Mouse (Mus musculus) CH12.LX (cell line): ENCODE measurements around the gene Cc2d1a. TPM values are rescaled to one million over a fixed set of nuclear protein-coding genes. Genes with fewer than 3 reads are reported as not detected.

Experiments
- DNase-seq: peaks from one replicate; pipeline ENCODE4 v3.0.0-alpha.2; 2013; ENCODE audit errors: extremely low read depth
- H3K27ac ChIP-seq: 2 replicates; pipeline ENCODE4 v1.5.1; 2012; ENCODE audit warnings: low read depth, mild to moderate bottlenecking, control low read depth, moderate library complexity; ENCODE audit not compliant: insufficient read depth
- H3K27me3 ChIP-seq: replicated peaks from 2 replicates; pipeline ENCODE3; 2012; ENCODE audit warnings: inconsistent platforms
- H3K36me3 ChIP-seq, 2 experiments: replicated peaks in 1 of 2; 2 replicates each; pipeline versions ENCODE3 to v1.6.1; 2012; ENCODE audit warnings: inconsistent platforms in 1 of 2, low read length in 1 of 2, mild to moderate bottlenecking in 1 of 2, mixed read lengths in 1 of 2, moderate library complexity in 1 of 2; ENCODE audit not compliant: control insufficient read depth in 1 of 2, insufficient read depth in 1 of 2
- H3K4me1 ChIP-seq, 2 experiments: 2 replicates each; pipeline ENCODE4 v1.6.1; 2012; ENCODE audit warnings: inconsistent platforms in 1 of 2, moderate library complexity in 1 of 2; ENCODE audit not compliant: insufficient read depth in 2 of 2, control insufficient read depth in 1 of 2
- H3K4me2 ChIP-seq: 2 replicates; pipeline ENCODE4 v1.6.1; 2012; ENCODE audit warnings: low read depth, mild to moderate bottlenecking, control low read depth; ENCODE audit not compliant: poor library complexity, insufficient read depth, severe bottlenecking
- H3K4me3 ChIP-seq, 3 experiments: fragments of 150-350 bp in 1 of 3; sonication (generic) in 1 of 3; replicated peaks in 1 of 3; 2 replicates each; pipeline versions ENCODE3 to v1.5.1; 2011 to 2012; ENCODE audit warnings: low read depth in 2 of 3, low read length in 2 of 3, mild to moderate bottlenecking in 2 of 3, moderate library complexity in 2 of 3, control low read depth in 1 of 3, improper control_type of control experiment in 1 of 3, inconsistent platforms in 1 of 3, mixed read lengths in 1 of 3; ENCODE audit not compliant: poor library complexity in 1 of 3
- H3K79me2 ChIP-seq: replicated peaks from 2 replicates; pipeline ENCODE4 v1.6.1; 2012; ENCODE audit warnings: mild to moderate bottlenecking, moderate library complexity; ENCODE audit not compliant: control insufficient read depth, poor library complexity, insufficient read depth, severe bottlenecking; ENCODE audit errors: extremely low read depth
- H3K9ac ChIP-seq: 2 replicates; pipeline ENCODE4 v1.6.1; 2012; ENCODE audit warnings: low read depth, mild to moderate bottlenecking, control low read depth, moderate library complexity; ENCODE audit not compliant: insufficient read depth
- H3K9me3 ChIP-seq: replicated peaks from 2 replicates; pipeline ENCODE3; 2012; ENCODE audit warnings: low read length, inconsistent platforms, mixed read lengths
- BHLHE40 ChIP-seq: IDR thresholded peaks from 2 replicates; pipeline ENCODE4 v1.6.1; 2011; ENCODE audit warnings: mild to moderate bottlenecking, low read depth, low read length, improper control_type of control experiment
- CHD1 ChIP-seq: IDR thresholded peaks from 2 replicates; pipeline ENCODE4 v1.6.1; 2012; ENCODE audit warnings: low read depth, low read length, improper control_type of control experiment, inconsistent platforms
- E2F4 ChIP-seq: IDR thresholded peaks from 2 replicates; pipeline ENCODE4 v1.6.1; 2011; ENCODE audit warnings: low read depth, low read length, improper control_type of control experiment; ENCODE audit not compliant: insufficient replicate concordance
- ELF1 ChIP-seq: IDR thresholded peaks from 2 replicates; pipeline ENCODE4 v1.6.1; 2014; ENCODE audit warnings: low read depth, mild to moderate bottlenecking, inconsistent platforms, low read length, improper control_type of control experiment
- EP300 ChIP-seq: IDR thresholded peaks from 2 replicates; pipeline ENCODE4 v1.6.1; 2011; ENCODE audit warnings: low read length, improper control_type of control experiment
- ETS1 ChIP-seq: conservative IDR thresholded peaks from 2 replicates; pipeline ENCODE4 v1.6.1; 2012; ENCODE audit warnings: low read depth, mild to moderate bottlenecking, inconsistent platforms, low read length, improper control_type of control experiment, moderate library complexity
- GABPA ChIP-seq: IDR thresholded peaks from 2 replicates; pipeline ENCODE4 v1.6.1; 2012; ENCODE audit warnings: low read depth, low read length, improper control_type of control experiment, inconsistent platforms; ENCODE audit not compliant: insufficient replicate concordance
- JUN ChIP-seq: IDR thresholded peaks from 2 replicates; pipeline ENCODE4 v1.6.1; 2011; ENCODE audit warnings: low read depth, mild to moderate bottlenecking, low read length, improper control_type of control experiment, moderate library complexity; ENCODE audit not compliant: insufficient read depth
- KAT2A ChIP-seq: IDR thresholded peaks from 2 replicates; pipeline ENCODE4 v1.6.1; 2012; ENCODE audit warnings: low read length, improper control_type of control experiment, inconsistent platforms; ENCODE audit not compliant: insufficient replicate concordance
- MAZ ChIP-seq: IDR thresholded peaks from 2 replicates; pipeline ENCODE4 v1.6.1; 2012; ENCODE audit warnings: low read depth, mild to moderate bottlenecking, inconsistent platforms, low read length, improper control_type of control experiment, moderate library complexity
- MEF2A ChIP-seq: IDR thresholded peaks from 2 replicates; pipeline ENCODE4 v1.6.1; 2014; ENCODE audit warnings: low read depth, mild to moderate bottlenecking, inconsistent platforms, low read length, improper control_type of control experiment, borderline replicate concordance
- MXI1 ChIP-seq: IDR thresholded peaks from 2 replicates; pipeline ENCODE4 v1.6.1; 2011; ENCODE audit warnings: mild to moderate bottlenecking, low read depth, low read length, improper control_type of control experiment
- MYC ChIP-seq: IDR thresholded peaks from 2 replicates; pipeline ENCODE4 v1.6.1; 2011; ENCODE audit warnings: low read depth, mild to moderate bottlenecking, improper control_type of control experiment, low read length
- NELFE ChIP-seq: IDR thresholded peaks from 2 replicates; pipeline ENCODE4 v1.6.1; 2011; ENCODE audit warnings: low read depth, low read length, improper control_type of control experiment
- NRF1 ChIP-seq: IDR thresholded peaks from 2 replicates; pipeline ENCODE4 v1.6.1; 2014; ENCODE audit warnings: low read depth, mild to moderate bottlenecking, inconsistent platforms, low read length, improper control_type of control experiment, moderate library complexity
- PAX5 ChIP-seq: IDR thresholded peaks from 2 replicates; pipeline ENCODE4 v1.6.1; 2012; ENCODE audit warnings: low read length, inconsistent platforms, mixed read lengths
- RCOR1 ChIP-seq: conservative IDR thresholded peaks from 2 replicates; pipeline ENCODE4 v1.6.1; 2012; ENCODE audit warnings: low read depth, mild to moderate bottlenecking, inconsistent platforms, low read length, improper control_type of control experiment
- SIN3A ChIP-seq: IDR thresholded peaks from 2 replicates; pipeline ENCODE4 v1.6.1; 2012; ENCODE audit warnings: low read length, improper control_type of control experiment, inconsistent platforms
- SMC3 ChIP-seq: IDR thresholded peaks from 2 replicates; pipeline ENCODE4 v1.6.1; 2011; ENCODE audit warnings: low read depth, low read length, improper control_type of control experiment
- TBP ChIP-seq: conservative IDR thresholded peaks from 2 replicates; pipeline ENCODE4 v1.6.1; 2011; ENCODE audit warnings: low read depth, low read length, improper control_type of control experiment
- UBTF ChIP-seq: IDR thresholded peaks from 2 replicates; pipeline ENCODE4 v1.6.1; 2012; ENCODE audit warnings: low read depth, mild to moderate bottlenecking, inconsistent platforms, low read length, improper control_type of control experiment, moderate library complexity
- USF2 ChIP-seq: conservative IDR thresholded peaks from 2 replicates; pipeline ENCODE4 v1.6.1; 2011; ENCODE audit warnings: low read depth, low read length, improper control_type of control experiment
- ZKSCAN1 ChIP-seq: IDR thresholded peaks from 2 replicates; pipeline ENCODE4 v1.6.1; 2012; ENCODE audit warnings: low read depth, inconsistent platforms, low read length, improper control_type of control experiment, borderline replicate concordance
- dilution Hi-C: fragments of 300-500 bp; cut with MboI; formaldehyde crosslinking; loops from 2 replicates; pipeline ENCODE4 v1.14.3; 2020; ENCODE audit warnings: low sequenced_read_pairs; ENCODE audit not compliant: extremely low pct_unique_long_range_greater_than_20kb, extremely low pct_ligation_motif_present
- in situ Hi-C: fragments of 300-500 bp; cut with MboI; formaldehyde crosslinking; loops from 3 replicates; pipeline ENCODE4 v1.14.3; 2019; ENCODE audit warnings: low sequenced_read_pairs, low pct_ligation_motif_present, low pct_unique_long_range_greater_than_20kb, mixed read lengths
- polyA plus RNA-seq: library from polyadenylated mRNA; unstranded; fragments of >175 nt; gene quantifications from 2 replicates; pipeline ENCODE4 v1.2.1, GENCODE M21; 2012; ENCODE audit warnings: low read depth; ENCODE audit not compliant: insufficient read length
- total RNA-seq, 2 experiments: library from RNA; depleted of rRNA; stranded (reverse); fragments of 300-350 nt in 1 of 2; fragments of >200 nt in 1 of 2; gene quantifications; 2 replicates each; pipeline ENCODE4 v1.2.3; 2012 to 2014

The Cc2d1a gene
- total and polyA plus RNA-seq, 3 experiments = 2.8 to 11.4 (median 7.8) TPM

- dilution Hi-C loops = no loop called here
- H3K4me1 ChIP-seq = peaks cover 3 to 5% of the 10 kb centered on the region in 2 experiments
- no peaks in the 10 kb centered on the region for H3K79me2 ChIP-seq
- DNase-seq = no peak
- TF ChIP-seq EP300 (no peak), UBTF (no peak), GABPA (no peak)
- TF ChIP-seq, all 38 proteins: peak for 0
- no peak overlapping the region for H3K4me2 ChIP-seq
- no peak overlapping the region for H3K4me3 ChIP-seq
- peaks cover 33% of the 10 kb centered on the region for H3K27me3 ChIP-seq
- in situ Hi-C loops = no loop called here
- no peaks in the 10 kb centered on the region for H3K36me3 ChIP-seq
- no peak overlapping the region for H3K27ac ChIP-seq
- no peaks in the 10 kb centered on the region for H3K9me3 ChIP-seq
- H3K9ac ChIP-seq = no peak overlapping the region
These were observed 30.9 kb upstream of the Cc2d1a start for GRCm38 (mm10) chr8:84178592-84178991.

GRCm38 (mm10) chr8:84177405-84177804 lies 29.7 kb upstream of the Cc2d1a start:
- dilution Hi-C loops (no loop called here), in situ Hi-C loops (no loop called here)
- no peaks in the 10 kb centered on the region for H3K79me2 ChIP-seq
- no peak overlapping the region for H3K4me3 ChIP-seq
- no peak for TF ChIP-seq RCOR1
- no peak for TF ChIP-seq USF2
- no peak for TF ChIP-seq CHD1
- no peak for TF ChIP-seq SMC3
- TF ChIP-seq ELF1 = no peak
- TF ChIP-seq EP300 = no peak
- no peak for TF ChIP-seq TBP
- peaks cover 43% of the 10 kb centered on the region for H3K27me3 ChIP-seq
- H3K4me1 ChIP-seq = peaks cover 8 to 11% of the 10 kb centered on the region in 2 experiments
- H3K4me2 ChIP-seq = no peak overlapping the region
- H3K27ac ChIP-seq = no peak overlapping the region
- no peaks in the 10 kb centered on the region for H3K36me3 ChIP-seq
- no peak overlapping the region for H3K9ac ChIP-seq
- no peaks in the 10 kb centered on the region for H3K9me3 ChIP-seq
- DNase-seq = no peak

GRCm38 (mm10) chr8:84176560-84176959 lies 28.8 kb upstream of the Cc2d1a start:
- Histone ChIP-seq H3K79me2 (no peaks in the 10 kb centered on the region), H3K9me3 (no peaks in the 10 kb centered on the region), H3K36me3 (no peaks in the 10 kb centered on the region), H3K27ac (no peak overlapping the region), H3K9ac (no peak overlapping the region), H3K4me1 (peaks cover 8 to 11% of the 10 kb centered on the region in 2 experiments), H3K4me3 (no peak overlapping the region), H3K4me2 (no peak overlapping the region), H3K27me3 (peaks cover 52% of the 10 kb centered on the region)
- dilution Hi-C loops (no loop called here), in situ Hi-C loops (no loop called here)
- TF ChIP-seq RCOR1 (no peak), MXI1 (no peak), NRF1 (no peak), JUN (no peak), PAX5 (no peak), SIN3A (no peak), KAT2A (no peak), E2F4 (no peak), MEF2A (no peak), MYC (no peak), ETS1 (no peak), NELFE (no peak), ZKSCAN1 (no peak), GABPA (no peak), SMC3 (no peak), CHD1 (no peak), BHLHE40 (no peak), USF2 (no peak), MAZ (no peak)
- DNase-seq = no peak
